Mouse (Mus musculus) heart, postnatal 0 days (tissue): ENCODE data around the gene Cnih3.

Source experiments
- CTCF ChIP-seq: IDR thresholded peaks from 2 replicates; pipeline ENCODE4 v1.5.1; 2016; ENCODE audit warnings: antibody characterized with exemption, control low read depth, low read depth
- EP300 ChIP-seq: IDR thresholded peaks from 2 replicates; pipeline ENCODE4 v1.6.1; 2016; ENCODE audit warnings: antibody characterized with exemption, low read depth

- no peak for TF ChIP-seq CTCF
- no peak for TF ChIP-seq EP300
Measured at GRCm38 (mm10) chr1:181372306-181372705, 19.9 kb downstream of the Cnih3 start.
